ENCODE assay signal across 16 mouse cellular contexts in the genomic region with DNA sequence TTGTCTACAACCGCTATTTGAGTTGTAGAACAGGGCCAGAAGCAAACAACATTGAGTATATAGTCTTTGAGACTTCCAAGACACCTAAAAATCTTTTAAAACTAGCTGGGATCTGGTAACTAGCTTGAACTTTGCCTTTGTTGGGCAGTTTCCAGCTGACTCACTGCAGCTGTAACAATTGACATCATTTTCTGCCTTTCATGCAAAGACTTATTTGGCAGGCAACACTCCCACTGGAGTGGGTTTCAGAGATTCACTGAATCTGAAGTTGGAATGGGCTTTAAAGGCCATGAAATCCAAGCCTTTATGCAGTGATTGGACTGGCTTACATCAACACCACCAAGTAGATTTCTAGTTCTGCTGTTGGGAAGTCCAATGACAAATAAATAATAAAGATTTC.
DNase-seq lines count a peak whose midpoint lies in the region; ATAC-seq lines count a peak whose summit lies in the region.
"Had no signal": no experiment of that assay in that cellular context is flagged by ENCODE, and none has a peak within 500 bp of the region (broad histone marks: within the 10 kb centered on the region; RNA-seq: fewer than 3 reads in every experiment).

No protein-coding gene starts in this region.

- H3K36me3 ChIP-seq in heart, embryonic 12.5 days = no peaks in the 10 kb centered on the region
- H3K36me3 ChIP-seq in intestine, embryonic 15.5 days = no peaks in the 10 kb centered on the region
- H3K36me3 ChIP-seq: hindbrain, embryonic 12.5 days; kidney, embryonic 15.5 days; limb, embryonic 15.5 days; midbrain, embryonic 10.5 days had no signal

- peak; percentile 71 to 77 for DNase-seq in heart, adult 18-20 months
- peak; percentile 1 for DNase-seq in ovary, postnatal 10 days (ENCODE audit: low spot score)
- DNase-seq in ovary, postnatal 36 days (ENCODE audit: low spot score) = no peak
- peak; percentile 45 to 48 for DNase-seq in gastrocnemius, adult 8-10 months (ENCODE audit: low spot score in 2 of 2)
- DNase-seq in heart, postnatal 4 days = peak; percentile 60
- no peak for DNase-seq in embryo, embryonic 10 days (ENCODE audit: low spot score)
- DNase-seq: cerebellum, adult 9-10 months; layer of hippocampus, adult 9-11 months; right cerebral cortex, adult 18-20 months had no signal

- H3K4me2 ChIP-seq in heart, embryonic 12.5 days = no peak overlapping the region
- H3K4me2 ChIP-seq in intestine, embryonic 15.5 days (replicated peaks) = no peak overlapping the region
- H3K4me2 ChIP-seq: hindbrain, embryonic 12.5 days; kidney, embryonic 15.5 days; limb, embryonic 15.5 days had no signal

- no peak for ATAC-seq in heart, embryonic 12.5 days (ENCODE audit: insufficient number of reproducible peaks, low FRiP score)
- ATAC-seq in intestine, embryonic 15.5 days = no peak
- ATAC-seq: lung, postnatal 0 days had no signal

- H3K27ac ChIP-seq in heart, embryonic 12.5 days (ENCODE audit: poor library complexity, severe bottlenecking) = no peak overlapping the region
- no peak overlapping the region for H3K27ac ChIP-seq in intestine, embryonic 15.5 days
- H3K27ac ChIP-seq: hindbrain, embryonic 12.5 days; kidney, embryonic 15.5 days; limb, embryonic 15.5 days; midbrain, embryonic 10.5 days had no signal

- H3K9ac ChIP-seq in heart, embryonic 12.5 days = no peak overlapping the region
- no peak overlapping the region for H3K9ac ChIP-seq in intestine, embryonic 15.5 days
- H3K9ac ChIP-seq: hindbrain, embryonic 12.5 days; kidney, embryonic 15.5 days; limb, embryonic 15.5 days had no signal

- H3K9me3 ChIP-seq in heart, embryonic 12.5 days (replicated peaks) = no peaks in the 10 kb centered on the region
- H3K9me3 ChIP-seq in intestine, embryonic 15.5 days = no peaks in the 10 kb centered on the region
- H3K9me3 ChIP-seq: hindbrain, embryonic 12.5 days; kidney, embryonic 15.5 days; limb, embryonic 15.5 days; midbrain, embryonic 10.5 days had no signal

- H3K4me3 ChIP-seq in heart, embryonic 12.5 days = no peak overlapping the region
- no peak overlapping the region for H3K4me3 ChIP-seq in intestine, embryonic 15.5 days (replicated peaks)
- H3K4me3 ChIP-seq: hindbrain, embryonic 12.5 days; kidney, embryonic 15.5 days; limb, embryonic 15.5 days; midbrain, embryonic 10.5 days had no signal

- WGBS in heart, embryonic 12.5 days = 66% methylated on average over 1 of the region's 1 CpGs
- 80% methylated on average over 1 of the region's 1 CpGs for WGBS in intestine, embryonic 15.5 days

- no peaks in the 10 kb centered on the region for H3K27me3 ChIP-seq in heart, embryonic 12.5 days (replicated peaks)
- no peaks in the 10 kb centered on the region for H3K27me3 ChIP-seq in intestine, embryonic 15.5 days (replicated peaks)
- H3K27me3 ChIP-seq: hindbrain, embryonic 12.5 days; kidney, embryonic 15.5 days; limb, embryonic 15.5 days had no signal

- H3K4me1 ChIP-seq in heart, embryonic 12.5 days (replicated peaks) = no peaks in the 10 kb centered on the region
- no peaks in the 10 kb centered on the region for H3K4me1 ChIP-seq in intestine, embryonic 15.5 days (replicated peaks)
- H3K4me1 ChIP-seq: hindbrain, embryonic 12.5 days; kidney, embryonic 15.5 days; limb, embryonic 15.5 days; midbrain, embryonic 10.5 days had no signal

Comparison
In these comparisons a context has a peak if more than half of its experiments do, and no peak if none do; other contexts are left out.
1. DNase-seq: peak in heart, adult 18-20 months (2 of 2), ovary, postnatal 10 days (single experiment), gastrocnemius, adult 8-10 months (2 of 2) and heart, postnatal 4 days (single experiment); none in ovary, postnatal 36 days (single experiment) and embryo, embryonic 10 days (single experiment).